Comparison of ENCODE assay signal across 27 mouse cellular contexts in genomic region chrX:140437906-140438305, GRCm38 (mm10). TPM values are rescaled to one million over a fixed set of nuclear protein-coding genes. Genes with fewer than 3 reads are reported as not detected.
DNase-seq lines count a peak whose midpoint lies in the region; ATAC-seq and TF ChIP-seq lines count a peak whose summit lies in the region.
"Had no signal": no experiment of that assay in that cellular context is flagged by ENCODE, and none has a peak within 500 bp of the region (broad histone marks: within the 10 kb centered on the region; RNA-seq: fewer than 3 reads in every experiment).

No protein-coding gene starts in this region.

- TF ChIP-seq CTCF in kidney, adult 2 months (conservative IDR thresholded peaks at IDR 0.05; ENCODE audit: insufficient read depth, insufficient read length, low read depth, low read length) = no peak
- no peak for TF ChIP-seq CTCF in midbrain, postnatal 0 days (IDR thresholded peaks at IDR 0.05)

- peak; percentile 52 to 65 for DNase-seq in cerebellum, postnatal 10 days
- no peak for DNase-seq in cerebellum, adult 9-11 months
- peak; percentile 7 for DNase-seq in kidney, adult 2 months
- no peak for DNase-seq in kidney, postnatal 14 days
- DNase-seq in midbrain, postnatal 0 days (ENCODE audit: low spot score) = peak; percentile 7
- DNase-seq in midbrain, embryonic 14.5 days = no peak
- DNase-seq: adrenal gland, adult 2 months; adrenal gland, postnatal 10 days; adrenal gland, postnatal 25 days; B cell, adult 2 months; cerebellum, adult 11 months; cerebellum, adult 18-20 months; cerebellum, adult 8-10 months; cerebellum, postnatal 36 days; embryo, embryonic 11 days had no signal

- TF ChIP-seq POLR2A in kidney, adult 2 months (IDR thresholded peaks at IDR 0.05; ENCODE audit: low read depth, low read length) = no peak

- H3K4me1 ChIP-seq in kidney, adult 2 months (ENCODE audit: control insufficient read depth, insufficient read depth, low read length) = no peaks in the 10 kb centered on the region
- no peaks in the 10 kb centered on the region for H3K4me1 ChIP-seq in midbrain, postnatal 0 days (ENCODE audit: insufficient read depth, low read length)
- no peaks in the 10 kb centered on the region for H3K4me1 ChIP-seq in midbrain, embryonic 14.5 days (ENCODE audit: control insufficient read depth, insufficient read depth, low read length)
- H3K4me1 ChIP-seq: embryonic facial prominence, embryonic 13.5 days; embryonic facial prominence, embryonic 15.5 days; forebrain, embryonic 10.5 days; forebrain, embryonic 12.5 days had no signal

- H3K9me3 ChIP-seq in midbrain, postnatal 0 days (ENCODE audit: low read length) = no peaks in the 10 kb centered on the region
- H3K9me3 ChIP-seq in midbrain, embryonic 14.5 days (ENCODE audit: control insufficient read depth, low read length) = no peaks in the 10 kb centered on the region
- H3K9me3 ChIP-seq: embryonic facial prominence, embryonic 13.5 days; embryonic facial prominence, embryonic 15.5 days; forebrain, embryonic 10.5 days; forebrain, embryonic 12.5 days; G1E had no signal

- H3K9ac ChIP-seq in midbrain, postnatal 0 days (replicated peaks; ENCODE audit: low read length, poor library complexity, severe bottlenecking) = no peak overlapping the region
- H3K9ac ChIP-seq in midbrain, embryonic 14.5 days (replicated peaks; ENCODE audit: low read length) = no peak overlapping the region
- H3K9ac ChIP-seq: embryonic facial prominence, embryonic 13.5 days; embryonic facial prominence, embryonic 15.5 days; forebrain, embryonic 12.5 days had no signal

- no peak overlapping the region for H3K4me3 ChIP-seq in kidney, adult 2 months (ENCODE audit: insufficient read depth, low read depth, low read length)
- no peak overlapping the region for H3K4me3 ChIP-seq in midbrain, postnatal 0 days (ENCODE audit: low read depth, low read length)
- H3K4me3 ChIP-seq in midbrain, embryonic 14.5 days (replicated peaks; ENCODE audit: low read depth, low read length) = no peak overlapping the region
- H3K4me3 ChIP-seq: embryonic facial prominence, embryonic 13.5 days; embryonic facial prominence, embryonic 15.5 days; erythroblast, embryonic 14.5 days; forebrain, embryonic 10.5 days; forebrain, embryonic 12.5 days had no signal

- no peak overlapping the region for H3K4me2 ChIP-seq in midbrain, postnatal 0 days (ENCODE audit: low read depth, low read length, poor library complexity, severe bottlenecking)
- H3K4me2 ChIP-seq in midbrain, embryonic 14.5 days (ENCODE audit: low read length) = no peak overlapping the region
- H3K4me2 ChIP-seq: embryonic facial prominence, embryonic 13.5 days; embryonic facial prominence, embryonic 15.5 days; forebrain, embryonic 12.5 days had no signal

- H3K27me3 ChIP-seq in kidney, adult 2 months (replicated peaks; ENCODE audit: control insufficient read depth, insufficient read depth, low read length) = no peaks in the 10 kb centered on the region
- no peaks in the 10 kb centered on the region for H3K27me3 ChIP-seq in midbrain, postnatal 0 days (ENCODE audit: insufficient read depth, low read length)
- no peaks in the 10 kb centered on the region for H3K27me3 ChIP-seq in midbrain, embryonic 14.5 days (ENCODE audit: control insufficient read depth, insufficient read depth, low read length)
- H3K27me3 ChIP-seq: CH12.LX had no signal

- no peak for ATAC-seq in midbrain, postnatal 0 days (ENCODE audit: low FRiP score)
- no peak for ATAC-seq in midbrain, embryonic 14.5 days (ENCODE audit: low FRiP score, low TSS enrichment)
- ATAC-seq: activated CD4-positive, CD25-positive, alpha-beta regulatory T cell, adult 4 months; CD4-positive, CD25-positive, alpha-beta regulatory T cell, adult 4 months; forebrain, embryonic 14.5 days; forebrain, embryonic 16.5 days; Patski had no signal

- no peaks in the 10 kb centered on the region for H3K36me3 ChIP-seq in kidney, adult 2 months (ENCODE audit: control insufficient read depth, insufficient read depth, low read length)
- no peaks in the 10 kb centered on the region for H3K36me3 ChIP-seq in midbrain, postnatal 0 days (ENCODE audit: insufficient read depth, low read length)
- H3K36me3 ChIP-seq in midbrain, embryonic 14.5 days (ENCODE audit: control insufficient read depth, insufficient read depth, low read length) = no peaks in the 10 kb centered on the region
- H3K36me3 ChIP-seq: embryonic facial prominence, embryonic 13.5 days; embryonic facial prominence, embryonic 15.5 days; forebrain, embryonic 10.5 days; forebrain, embryonic 12.5 days; G1E had no signal

- H3K27ac ChIP-seq in kidney, adult 2 months (ENCODE audit: insufficient read depth, low read depth, low read length) = no peak overlapping the region
- H3K27ac ChIP-seq in midbrain, postnatal 0 days (ENCODE audit: low read depth, low read length) = no peak overlapping the region
- no peak overlapping the region for H3K27ac ChIP-seq in midbrain, embryonic 14.5 days (replicated peaks; ENCODE audit: low read depth, low read length)
- H3K27ac ChIP-seq: embryonic facial prominence, embryonic 13.5 days; embryonic facial prominence, embryonic 15.5 days; forebrain, embryonic 10.5 days; forebrain, embryonic 12.5 days had no signal

RNA-seq across cellular contexts. Expression of gene Prps1, which starts 18.5 kb away (rescaled TPM):
- polyA plus RNA-seq in kidney, adult 2 months (2012; rRNA removed) = 12.1 and 16.5 TPM in 2 replicates
- 52.5 and 57.8 TPM in 2 replicates for total RNA-seq in midbrain, postnatal 0 days (2014; rRNA removed)
- polyA plus RNA-seq in midbrain, postnatal 0 days (2015; fragmentation: Nextera tagmentation; extraction: Ambion mirVana) = 91.3 and 94.8 TPM in 2 replicates
- 85.6 and 85.8 TPM in 2 replicates for polyA plus RNA-seq in midbrain, embryonic 14.5 days (2014; fragmentation: Nextera tagmentation; extraction: Ambion mirVana)

Comparison
In these comparisons a context has a peak if more than half of its experiments do, and no peak if none do; other contexts are left out.
1. DNase-seq: peak in cerebellum, postnatal 10 days (2 of 2), kidney, adult 2 months (single experiment) and midbrain, postnatal 0 days (single experiment); none in cerebellum, adult 9-11 months (single experiment), kidney, postnatal 14 days (single experiment) and midbrain, embryonic 14.5 days (single experiment).